Mouse (Mus musculus) thymus, adult 2 months (tissue): Measurements from ENCODE around the gene Lat2.

Experiments used
- CTCF ChIP-seq: fragments of 200-500 bp; IDR thresholded peaks from 2 replicates; pipeline ENCODE4 v1.5.1; 2012; ENCODE audit warnings: mild to moderate bottlenecking, control low read depth, low read length, moderate library complexity, borderline replicate concordance; ENCODE audit not compliant: control insufficient read depth, poor library complexity, insufficient read depth; ENCODE audit errors: extremely low read depth
- POLR2A ChIP-seq: fragments of 200-500 bp; IDR thresholded peaks from 2 replicates; pipeline ENCODE4 v1.6.1; 2012; ENCODE audit warnings: mild to moderate bottlenecking, low read length, control low read depth, moderate library complexity; ENCODE audit not compliant: control insufficient read depth, poor library complexity, insufficient read depth; ENCODE audit errors: extremely low read depth

GRCm38 (mm10) chr5:134552110-134552972 lies 62.5 kb downstream of the Lat2 start, which contains the start of gene Clip2:
- TF ChIP-seq POLR2A = peak; percentile 52
- TF ChIP-seq CTCF = no peak
